Mouse (Mus musculus): ENCODE measurements around the gene Tpmt.

Tpmt gene

GRCm38 (mm10) chr13:46975930-46976329 is 68.6 kb downstream of the Tpmt start:
- DNase-seq (ENCODE audit: low read depth), result no peak

- DNase-seq (ENCODE audit: low read depth), result no peak
These were observed 69.4 kb downstream of the Tpmt start for GRCm38 (mm10) chr13:46975031-46975551.
